Mouse (Mus musculus) olfactory bulb, adult 2 months (tissue): ENCODE data around the gene Rin3.

Experiments used
- CTCF ChIP-seq: fragments of 200-500 bp; IDR thresholded peaks from 2 replicates; pipeline ENCODE4 v1.5.1; 2012; ENCODE audit warnings: low read depth, mild to moderate bottlenecking, low read length, moderate library complexity; ENCODE audit not compliant: insufficient read depth
- POLR2A ChIP-seq: fragments of 200-500 bp; IDR thresholded peaks from 2 replicates; pipeline ENCODE4 v1.6.1; 2012; ENCODE audit warnings: mild to moderate bottlenecking, low read depth, low read length, moderate library complexity; ENCODE audit not compliant: insufficient read depth

DNA sequence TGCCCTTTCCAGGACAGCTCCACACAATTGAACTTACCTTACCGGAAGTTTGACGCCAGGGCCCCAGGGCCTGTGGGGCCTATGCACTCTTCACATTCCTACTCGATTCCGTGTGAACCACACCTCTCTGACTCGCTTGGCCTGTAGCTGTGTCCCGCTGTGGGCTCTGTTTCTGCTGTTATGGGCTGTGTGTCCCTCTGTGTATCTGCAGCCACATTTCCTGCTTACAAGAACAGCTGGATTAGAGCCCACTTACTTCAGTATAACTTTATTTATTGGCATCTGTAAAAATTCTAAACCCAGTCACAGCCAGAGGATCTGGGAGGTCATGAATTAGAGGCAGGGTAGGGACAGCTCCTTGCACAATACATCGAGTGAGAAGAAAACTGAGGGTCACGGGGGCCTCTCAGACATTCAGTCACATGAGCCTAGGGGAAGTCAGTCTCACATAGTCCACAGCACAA is 20.9 kb upstream of the Rin3 start:
- no peak for TF ChIP-seq POLR2A
- TF ChIP-seq CTCF: no peak
